Comparison of ENCODE assay signal across 11 mouse cellular contexts in genomic region chr7:3474291-3475080, GRCm38 (mm10). TPM values are rescaled to one million over a fixed set of nuclear protein-coding genes. Genes with fewer than 3 reads are reported as not detected.
A peak's percentile ranks its signal among the peaks of the same experiment; 100 is the strongest.
DNase-seq lines count a peak whose midpoint lies in the region; ATAC-seq and TF ChIP-seq lines count a peak whose summit lies in the region.
"Had no signal": no experiment of that assay in that cellular context is flagged by ENCODE, and none has a peak within 500 bp of the region (broad histone marks: within the 10 kb centered on the region; RNA-seq: fewer than 3 reads in every experiment).

No protein-coding gene starts in this region.

- peak overlapping the region; percentile 44 for H3K4me2 ChIP-seq in kidney, embryonic 15.5 days
- H3K4me2 ChIP-seq in intestine, postnatal 0 days (replicated peaks; ENCODE audit: low read depth) = 0 out of 2 replicates have a peak overlapping the region, but pooled peaks have one; percentile 13
- peak overlapping the region; percentile 42 for H3K4me2 ChIP-seq in neural tube, embryonic 13.5 days

- H3K4me3 ChIP-seq in kidney, embryonic 15.5 days (replicated peaks) = peak overlapping the region; percentile 5; the same call in 1 of the 2 replicates
- H3K4me3 ChIP-seq in embryonic facial prominence, embryonic 10.5 days = peak overlapping the region; percentile 49
- H3K4me3 ChIP-seq in intestine, postnatal 0 days (ENCODE audit: low read depth, low read length) = no peak overlapping the region
- no peak overlapping the region for H3K4me3 ChIP-seq in neural tube, embryonic 13.5 days
- H3K4me3 ChIP-seq in gastrocnemius, adult 2 months = no peak overlapping the region

- 4% methylated on average over 19 of the region's 19 CpGs for WGBS in kidney, embryonic 15.5 days
- 9% methylated on average over 19 of the region's 19 CpGs for WGBS in embryonic facial prominence, embryonic 10.5 days
- 12% methylated on average over 19 of the region's 19 CpGs for WGBS in intestine, postnatal 0 days
- 6% methylated on average over 19 of the region's 19 CpGs for WGBS in neural tube, embryonic 13.5 days

- no peaks in the 10 kb centered on the region for H3K9me3 ChIP-seq in kidney, embryonic 15.5 days (replicated peaks)
- 0 out of 2 replicates have a peak, but pooled peaks cover 2% of the 10 kb centered on the region for H3K9me3 ChIP-seq in embryonic facial prominence, embryonic 10.5 days
- H3K9me3 ChIP-seq in intestine, postnatal 0 days (ENCODE audit: control insufficient read depth) = no peaks in the 10 kb centered on the region
- H3K9me3 ChIP-seq in neural tube, embryonic 13.5 days = no peaks in the 10 kb centered on the region

- DNase-seq in kidney, adult 11 months = no peak
- DNase-seq in embryonic facial prominence, embryonic 10.5 days (ENCODE audit: low spot score) = peak; percentile 46
- no peak for DNase-seq in gastrocnemius, adult 2 months
- DNase-seq in right cerebral cortex, postnatal 10 days (ENCODE audit: low spot score in 2 of 2) = no peak

- no peaks in the 10 kb centered on the region for H3K4me1 ChIP-seq in kidney, embryonic 15.5 days
- peaks cover 8% of the 10 kb centered on the region for H3K4me1 ChIP-seq in embryonic facial prominence, embryonic 10.5 days
- H3K4me1 ChIP-seq in intestine, postnatal 0 days (replicated peaks; ENCODE audit: control insufficient read depth, insufficient read depth, low read length) = no peaks in the 10 kb centered on the region
- peaks cover 6% of the 10 kb centered on the region; the same call in 1 of the 2 replicates for H3K4me1 ChIP-seq in neural tube, embryonic 13.5 days (replicated peaks)

- intact Hi-C loops in gastrocnemius, adult 2 months (cut with DNase I) = no loop called here

- H3K9ac ChIP-seq in kidney, embryonic 15.5 days = no peak overlapping the region
- H3K9ac ChIP-seq in intestine, postnatal 0 days (ENCODE audit: low read depth, low read length) = no peak overlapping the region
- H3K9ac ChIP-seq in neural tube, embryonic 13.5 days = no peak overlapping the region

- TF ChIP-seq CTCF in intestine, postnatal 0 days (IDR thresholded peaks at IDR 0.05; ENCODE audit: low read depth) = no peak
- TF ChIP-seq CTCF in gastrocnemius, adult 2 months (IDR thresholded peaks at IDR 0.05) = no peak

- no peaks in the 10 kb centered on the region for H3K36me3 ChIP-seq in kidney, embryonic 15.5 days
- no peaks in the 10 kb centered on the region for H3K36me3 ChIP-seq in embryonic facial prominence, embryonic 10.5 days (replicated peaks)
- H3K36me3 ChIP-seq in intestine, postnatal 0 days (ENCODE audit: control insufficient read depth, insufficient read depth) = no peaks in the 10 kb centered on the region
- no peaks in the 10 kb centered on the region for H3K36me3 ChIP-seq in neural tube, embryonic 13.5 days

- H3K27me3 ChIP-seq in kidney, embryonic 15.5 days = no peaks in the 10 kb centered on the region
- H3K27me3 ChIP-seq in embryonic facial prominence, embryonic 10.5 days (replicated peaks; ENCODE audit: low read depth, poor library complexity, severe bottlenecking) = no peaks in the 10 kb centered on the region
- no peaks in the 10 kb centered on the region for H3K27me3 ChIP-seq in intestine, postnatal 0 days (replicated peaks; ENCODE audit: control insufficient read depth, insufficient read depth, low read length)
- no peaks in the 10 kb centered on the region for H3K27me3 ChIP-seq in neural tube, embryonic 13.5 days

- H3K27ac ChIP-seq in kidney, embryonic 15.5 days = no peak overlapping the region
- peak overlapping the region; percentile 54; the same call in 1 of the 2 replicates for H3K27ac ChIP-seq in embryonic facial prominence, embryonic 10.5 days (replicated peaks)
- H3K27ac ChIP-seq in intestine, postnatal 0 days (ENCODE audit: low read depth, low read length) = no peak overlapping the region
- no peak overlapping the region for H3K27ac ChIP-seq in neural tube, embryonic 13.5 days (replicated peaks)
- no peak overlapping the region for H3K27ac ChIP-seq in gastrocnemius, adult 2 months

- peak; percentile 64 for ATAC-seq in kidney, embryonic 15.5 days (replicated peaks; ENCODE audit: low FRiP score)
- ATAC-seq in intestine, postnatal 0 days = no peak
- ATAC-seq in neural tube, embryonic 13.5 days (ENCODE audit: low read depth) = no peak
- no peak for ATAC-seq in megakaryocyte progenitor cell, adult 5-6 weeks (replicated peaks; ENCODE audit: poor library complexity)

RNA-seq across cellular contexts. Expression of gene Tarm1, which starts 27.9 kb away (rescaled TPM):
- 0.12 and 0.17 TPM in 2 replicates for polyA plus RNA-seq in kidney, embryonic 15.5 days (2015; fragmentation: Nextera tagmentation; extraction: Ambion mirVana)
- not detected in 2 replicates for polyA plus RNA-seq in embryonic facial prominence, embryonic 10.5 days (2016; fragmentation: Nextera tagmentation; extraction: Ambion mirVana)
- not detected in 2 replicates for polyA plus RNA-seq in intestine, postnatal 0 days (2015; fragmentation: Nextera tagmentation; extraction: Ambion mirVana)
- polyA plus RNA-seq in neural tube, embryonic 13.5 days (2015; fragmentation: Nextera tagmentation; extraction: Ambion mirVana) = not detected in 2 replicates
- total RNA-seq in gastrocnemius, adult 2 months (2021) = not detected
- 0.47 and 1.5 TPM in 2 replicates for total RNA-seq in megakaryocyte progenitor cell, adult 5-6 weeks (2015)
- 0.12 and 0.91 TPM in 2 replicates for total RNA-seq in megakaryocyte progenitor cell, adult 5-6 weeks (2017)
- total RNA-seq: common myeloid progenitor, adult 5-6 weeks; left cerebral cortex, postnatal 14 days had no signal
- polyA plus RNA-seq: small intestine, adult 2 months had no signal

RNA-seq across cellular contexts. Expression of gene Cacng6, which starts 50.5 kb away (rescaled TPM):
- 0.62 and 1.5 TPM in 2 replicates for polyA plus RNA-seq in kidney, embryonic 15.5 days (2015; fragmentation: Nextera tagmentation; extraction: Ambion mirVana)
- 0.29 TPM in 1 of 2 replicates, not detected in the other for polyA plus RNA-seq in embryonic facial prominence, embryonic 10.5 days (2016; fragmentation: Nextera tagmentation; extraction: Ambion mirVana)
- 0.22 and 0.33 TPM in 2 replicates for polyA plus RNA-seq in intestine, postnatal 0 days (2015; fragmentation: Nextera tagmentation; extraction: Ambion mirVana)
- polyA plus RNA-seq in neural tube, embryonic 13.5 days (2015; fragmentation: Nextera tagmentation; extraction: Ambion mirVana) = 0.10 and 0.69 TPM in 2 replicates
- total RNA-seq in gastrocnemius, adult 2 months (2021) = 100 to 1,000 TPM; 102 to 120 TPM
- not detected in 2 replicates for total RNA-seq in megakaryocyte progenitor cell, adult 5-6 weeks (2015)
- total RNA-seq in megakaryocyte progenitor cell, adult 5-6 weeks (2017) = not detected in 2 replicates
- total RNA-seq: common myeloid progenitor, adult 5-6 weeks had no signal
- polyA plus RNA-seq: small intestine, adult 2 months had no signal

Comparison
In these comparisons a context has a peak if more than half of its experiments do, and no peak if none do; other contexts are left out.
1. H3K4me3 ChIP-seq: peak in kidney, embryonic 15.5 days (single experiment) and embryonic facial prominence, embryonic 10.5 days (single experiment); none in intestine, postnatal 0 days (single experiment), neural tube, embryonic 13.5 days (single experiment) and gastrocnemius, adult 2 months (single experiment).
2. Peak in every context shown above with its lines, with median percentiles within 50 percentile points of each other: H3K4me2 ChIP-seq.